Mouse (Mus musculus) adrenal gland, postnatal 4 days (tissue): Measurements from ENCODE around the gene Twnk. TPM values are rescaled to one million over a fixed set of nuclear protein-coding genes. Genes with fewer than 3 reads are reported as not detected.
A peak's percentile ranks its signal among the peaks of the same experiment; 100 is the strongest.

ENCODE experiments used
- DNase-seq, 2 experiments: peaks; one replicate each; pipeline ENCODE4 v3.0.0; 2021 to 2022; ENCODE audit warnings: low spot score in 2 of 2, mixed read lengths in 2 of 2
- total RNA-seq, 2 experiments: library from RNA; stranded (reverse); gene quantifications; 2 replicates each; pipeline ENCODE4 v1.2.3; 2021

Gene Twnk
- total RNA-seq, 2 experiments from 2014 or later = 30.5 to 33.0 TPM

DNA sequence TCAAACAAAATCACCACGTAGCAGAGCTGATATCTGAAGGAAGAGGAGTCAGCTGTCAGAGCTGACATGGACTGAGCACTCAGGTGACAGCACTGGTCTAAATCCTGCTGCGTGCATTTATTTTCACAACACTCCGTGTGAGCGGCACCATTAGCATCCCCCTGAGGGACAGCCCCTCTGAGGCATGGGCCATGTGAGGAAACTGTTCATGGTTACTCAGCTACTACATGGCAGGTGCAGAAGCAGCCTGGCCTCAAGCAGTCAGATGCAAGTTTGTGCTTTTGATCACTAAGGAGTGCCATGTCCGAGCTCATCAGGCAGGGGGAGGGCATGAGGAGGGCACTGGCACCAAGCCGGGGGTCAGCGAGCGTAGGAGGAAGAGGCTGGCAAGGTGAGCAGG is 5.8 kb upstream of the Twnk start:
- no peak for DNase-seq

DNA sequence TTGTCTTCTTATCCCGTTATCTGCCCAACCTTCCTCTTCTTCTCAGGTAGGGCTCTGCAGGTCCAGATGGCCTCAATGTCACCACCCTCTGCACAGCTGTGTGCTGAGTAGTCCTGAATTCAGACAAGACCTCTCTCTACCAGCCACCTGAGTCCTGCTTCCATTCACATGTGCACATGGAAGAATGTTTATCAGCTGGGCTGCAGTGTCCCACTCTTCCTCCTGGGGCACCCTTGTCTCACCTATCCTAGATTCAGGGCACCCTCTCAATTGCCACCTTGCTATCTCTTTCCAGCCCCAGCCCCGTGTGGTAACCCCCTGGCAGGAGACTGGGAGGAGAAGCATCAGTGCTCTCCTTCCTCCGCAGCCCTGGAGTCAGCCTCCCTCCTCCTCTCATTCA is 3.2 kb upstream of the Twnk start:
- DNase-seq = no peak

DNA sequence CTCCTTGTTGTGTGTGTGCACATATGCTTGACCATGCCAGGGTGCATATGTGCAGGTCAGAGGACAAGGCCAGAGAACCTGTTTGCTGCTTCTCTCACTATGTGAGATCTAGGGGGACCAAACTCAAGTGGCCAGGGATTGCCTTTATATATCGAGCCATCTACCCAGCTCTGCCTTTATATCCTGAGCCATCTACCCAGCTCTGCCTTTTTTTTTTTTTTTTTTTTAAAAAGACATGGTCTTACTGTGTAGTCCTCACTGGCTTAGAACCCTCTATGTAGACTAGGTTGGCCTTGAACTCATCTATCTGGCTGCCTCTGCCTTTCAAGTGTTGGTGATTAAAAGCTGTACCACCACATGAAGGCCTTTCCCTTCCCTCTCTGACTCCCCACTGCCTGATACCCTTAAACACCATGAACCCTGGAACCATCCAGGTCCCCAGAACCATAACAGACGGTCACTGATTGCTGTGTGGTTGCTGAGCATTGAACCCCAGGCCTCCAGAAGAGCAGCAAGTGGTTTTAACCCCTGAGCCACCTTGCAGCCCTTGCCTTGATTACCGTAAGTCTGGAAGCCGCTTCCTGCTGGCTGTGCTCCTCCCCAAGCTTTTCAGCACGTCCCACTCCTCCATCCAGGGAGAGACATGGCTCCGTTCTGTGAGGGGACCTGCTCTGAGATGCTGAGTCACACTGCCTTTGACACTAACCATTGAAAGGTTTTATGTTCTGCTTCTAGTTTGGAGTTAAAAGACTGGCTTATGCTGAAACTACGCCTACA is 1.5 kb upstream of the Twnk start:
- no peak for DNase-seq

DNA sequence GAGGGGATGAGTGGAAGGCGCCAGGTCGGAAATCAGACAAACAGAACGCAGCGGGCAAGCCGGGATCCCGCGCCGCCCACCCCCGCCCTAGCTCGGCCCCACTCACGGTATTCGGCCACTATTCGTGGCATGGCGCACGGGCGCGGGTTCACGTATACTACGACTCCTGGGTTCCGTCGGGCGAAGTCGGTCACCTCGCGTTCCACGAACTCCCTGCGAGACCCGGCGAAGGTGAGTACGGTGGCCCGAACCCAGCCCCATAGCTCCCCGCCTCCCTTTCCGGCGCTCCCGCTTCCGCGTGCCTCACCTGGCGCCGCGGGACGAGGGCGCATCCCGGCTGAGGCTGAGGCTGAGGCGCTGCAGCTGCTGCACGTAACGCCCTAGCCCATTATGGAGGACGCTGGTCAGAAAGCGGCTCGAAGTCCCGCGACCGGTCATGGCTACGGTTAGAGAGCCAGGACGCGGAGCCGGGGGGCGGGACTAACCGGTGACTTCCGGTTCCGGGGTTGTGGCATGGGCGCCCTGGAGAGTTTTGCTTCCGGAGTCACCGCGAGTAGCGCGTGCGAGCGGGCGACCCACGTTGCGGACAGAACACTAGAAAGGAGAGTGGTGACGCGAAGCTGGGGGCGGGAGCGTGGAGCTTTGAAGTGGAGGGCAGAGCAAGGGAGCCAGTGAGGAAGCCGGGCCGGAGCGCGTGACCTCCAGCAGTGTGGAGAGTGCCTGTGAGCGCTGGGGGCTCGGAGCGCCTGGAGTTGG is 672 bp downstream of the Twnk start, which contains the start of gene Mrpl43:
TSS of gene Mrpl43 (minus strand) at position 486 of the 756 bp plus-strand sequence.
- peak; percentile 94 to 96 for DNase-seq

DNA sequence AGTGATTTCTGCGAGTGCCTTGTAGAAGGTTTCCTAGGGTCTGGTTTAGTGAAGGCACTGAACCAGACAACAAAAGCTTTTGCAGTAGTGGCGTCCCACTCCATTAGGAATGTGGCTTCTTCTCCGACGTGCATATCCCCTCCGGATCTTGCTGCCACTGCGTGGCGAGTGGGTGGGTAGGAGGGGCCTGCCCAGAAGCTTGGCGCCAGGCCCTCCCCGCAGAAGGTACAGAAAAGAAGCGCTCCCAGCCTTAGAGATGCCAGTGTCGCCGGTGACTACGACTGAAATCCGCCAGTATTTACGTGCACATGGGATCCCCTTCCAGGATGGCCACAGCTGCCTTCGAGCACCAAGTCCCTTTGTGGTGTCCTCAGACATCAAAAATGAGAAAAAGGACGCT is 1.6 kb downstream of the Twnk start:
- DNase-seq = no peak

DNA sequence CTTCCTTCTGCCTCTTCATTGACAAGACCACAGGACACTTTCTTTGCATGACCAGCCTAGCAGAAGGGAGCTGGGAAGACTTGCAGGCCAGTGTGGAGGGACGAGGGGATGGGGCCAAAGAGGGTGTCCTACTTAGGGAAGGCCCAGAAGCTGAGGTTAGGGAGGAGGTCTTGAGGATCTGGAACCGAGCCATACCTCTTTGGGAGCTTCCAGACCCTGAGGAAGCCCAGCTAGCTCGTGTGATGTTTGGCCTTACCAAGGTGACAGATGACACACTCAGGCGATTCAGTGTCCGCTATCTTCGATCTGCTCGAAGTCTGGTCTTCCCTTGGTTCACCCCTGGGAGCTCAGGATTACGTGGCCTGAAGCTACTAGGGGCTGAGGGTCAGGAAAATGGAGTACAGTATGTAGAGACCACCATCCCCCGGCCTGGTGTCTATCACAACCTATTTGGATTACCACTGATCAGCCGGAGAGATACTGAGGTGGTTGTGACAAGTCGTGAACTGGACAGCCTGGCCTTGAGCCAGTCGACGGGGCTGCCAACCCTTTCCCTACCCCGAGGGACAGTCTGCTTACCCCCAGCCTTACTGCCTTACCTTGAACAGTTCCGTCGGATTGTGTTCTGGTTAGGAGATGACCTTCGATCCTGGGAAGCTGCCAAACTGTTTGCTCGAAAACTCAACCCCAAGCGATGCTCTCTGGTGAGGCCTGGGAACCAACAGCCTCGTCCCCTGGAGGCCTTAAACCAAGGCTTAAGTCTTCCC is 2.1 kb downstream of the Twnk start:
- no peak for DNase-seq

DNA sequence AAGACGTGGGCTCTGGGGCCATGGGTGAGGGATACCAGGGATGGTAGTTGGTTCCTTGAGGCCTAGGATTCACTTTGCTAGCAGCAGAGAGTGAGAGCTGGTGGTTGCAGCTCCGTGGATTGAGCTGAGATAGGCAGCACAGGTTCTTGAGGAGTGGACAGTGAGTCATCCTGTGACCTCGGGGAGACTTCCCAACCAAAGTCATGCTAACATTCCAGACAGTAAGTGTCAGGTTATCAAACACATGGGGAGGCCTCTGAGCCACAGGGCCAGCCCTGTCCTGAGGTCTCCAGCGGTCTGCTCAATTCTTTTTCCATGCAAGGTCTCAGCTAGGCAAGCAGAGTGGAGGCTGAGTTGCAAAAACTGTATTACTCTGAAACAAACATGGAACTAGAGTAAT is 5.2 kb downstream of the Twnk start:
- DNase-seq = no peak

DNA sequence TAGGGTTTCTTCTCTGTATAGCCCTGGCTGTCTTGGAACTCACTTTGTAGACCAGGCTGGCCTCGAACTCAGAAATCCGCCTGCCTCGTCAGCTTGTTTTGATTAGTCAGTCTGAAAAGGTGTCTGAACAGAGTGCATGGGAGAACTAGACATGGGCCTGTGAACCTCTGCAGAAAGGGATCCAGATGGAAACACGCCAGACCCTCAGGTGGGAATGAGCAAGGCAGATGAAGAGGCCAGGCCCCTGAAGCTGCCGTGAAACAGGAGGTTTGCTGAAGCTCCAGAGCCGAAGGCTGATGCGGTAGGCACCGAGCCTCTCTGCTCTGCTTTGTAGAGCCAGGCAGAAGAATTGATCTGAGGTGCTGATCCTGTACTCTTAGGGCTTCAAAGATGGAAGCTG is 6.8 kb downstream of the Twnk start:
- no peak for DNase-seq

DNA sequence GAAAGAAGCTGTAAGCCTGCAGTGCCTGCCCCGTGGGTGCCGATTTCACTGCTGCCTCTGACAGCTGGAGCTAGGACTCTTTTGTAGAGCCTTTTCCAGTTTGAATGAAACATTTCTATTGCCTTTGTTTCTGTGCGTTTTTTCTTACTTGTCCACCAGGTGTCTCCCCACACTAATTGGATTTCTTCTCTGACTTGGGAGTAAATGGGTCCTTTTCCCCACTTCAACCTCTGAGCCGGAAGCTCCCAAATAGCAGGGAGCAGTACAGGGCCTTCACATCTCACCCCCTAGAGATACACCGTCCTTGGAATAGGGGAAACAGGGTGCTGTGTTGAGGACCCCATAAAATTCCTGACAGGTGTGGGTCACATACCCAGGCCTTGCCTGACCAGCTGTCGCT is 7.2 kb downstream of the Twnk start:
- DNase-seq = no peak

DNA sequence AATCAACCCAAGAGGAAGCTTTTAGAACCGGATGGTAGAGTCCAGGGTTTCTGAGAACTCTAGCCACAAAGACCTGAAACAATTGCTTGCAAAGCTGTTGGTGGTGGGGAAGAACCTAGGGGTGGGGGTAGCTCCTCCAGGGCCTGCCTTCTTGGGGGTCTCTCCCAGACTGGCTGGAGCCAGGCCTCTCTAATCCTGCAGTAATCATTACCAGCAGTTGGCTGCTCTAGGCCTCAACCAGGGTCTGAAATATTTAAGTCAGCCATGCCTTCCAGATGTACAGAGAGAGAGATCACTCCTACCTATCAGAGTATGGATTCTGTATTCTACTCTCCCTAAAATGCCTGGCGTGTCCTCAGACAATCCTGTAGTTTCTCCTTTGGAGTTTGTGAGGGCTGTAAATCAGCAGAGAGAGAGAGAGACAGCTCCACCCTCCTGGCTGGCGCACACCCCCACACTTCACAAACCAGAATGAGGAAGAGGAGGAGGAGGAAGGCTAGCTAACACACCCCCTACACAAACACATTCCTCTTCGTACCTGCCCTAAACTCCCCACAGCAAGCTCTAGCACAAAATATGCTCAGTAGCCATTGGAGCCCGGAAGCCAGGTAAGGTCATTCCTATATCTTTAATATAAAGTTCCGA is 8.2 kb downstream of the Twnk start:
- no peak for DNase-seq

DNA sequence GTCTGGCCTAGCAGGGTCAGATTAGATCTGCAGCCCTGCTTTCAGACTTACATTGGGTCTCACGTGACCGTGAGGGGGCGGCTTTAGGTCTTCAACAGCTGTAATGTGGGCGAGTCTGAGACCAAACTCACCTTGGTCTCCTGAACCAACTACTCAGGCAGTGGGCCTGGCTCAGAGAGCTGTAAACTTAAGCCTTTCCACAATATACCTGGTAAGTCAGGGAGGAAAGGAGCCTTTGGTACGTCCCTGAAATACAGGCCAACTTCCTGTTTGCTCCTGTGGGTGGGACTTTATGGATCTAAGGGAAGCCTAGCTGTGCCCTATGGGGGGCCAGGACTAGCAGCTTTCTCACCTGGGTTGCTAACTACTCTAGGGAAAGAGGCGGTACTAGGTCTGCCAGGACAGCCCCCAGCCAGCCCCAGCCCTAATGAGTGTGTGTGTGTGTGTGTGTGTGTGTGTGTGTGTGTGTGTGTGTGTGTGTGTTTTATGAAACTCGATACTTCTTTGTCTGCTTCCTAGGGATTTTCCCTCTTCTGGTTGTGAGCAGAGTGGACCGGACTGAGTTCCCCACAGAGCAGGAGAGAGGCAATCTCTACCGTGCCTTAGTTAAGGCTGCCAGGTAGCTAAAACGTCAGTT is 9.0 kb downstream of the Twnk start, which contains the start of gene Lzts2:
TSS of gene Lzts2 (plus strand) at position 80 of the 637 bp plus-strand sequence.
- DNase-seq = no peak

DNA sequence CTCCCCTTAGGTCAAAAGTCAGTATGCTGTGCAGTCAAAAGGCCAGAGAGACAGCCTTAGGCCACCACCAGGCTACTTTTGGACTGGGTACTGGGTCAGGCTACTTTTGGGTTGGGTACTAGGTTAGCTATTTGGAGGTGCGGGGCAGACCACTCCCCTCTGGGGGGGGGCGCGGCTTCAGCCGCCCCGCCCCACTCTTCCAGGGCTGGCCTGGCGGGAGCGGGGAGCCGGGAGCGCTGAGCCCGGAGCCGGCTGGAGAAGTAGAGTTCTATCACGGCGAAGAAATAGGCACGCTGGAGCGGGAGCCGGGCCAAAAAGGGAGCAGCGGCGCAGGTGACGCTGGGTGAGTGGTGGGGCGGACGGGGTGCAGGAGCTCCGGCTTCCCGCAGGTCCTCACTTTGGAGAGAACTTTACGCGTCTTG is 9.5 kb downstream of the Twnk start:
- no peak for DNase-seq

DNA sequence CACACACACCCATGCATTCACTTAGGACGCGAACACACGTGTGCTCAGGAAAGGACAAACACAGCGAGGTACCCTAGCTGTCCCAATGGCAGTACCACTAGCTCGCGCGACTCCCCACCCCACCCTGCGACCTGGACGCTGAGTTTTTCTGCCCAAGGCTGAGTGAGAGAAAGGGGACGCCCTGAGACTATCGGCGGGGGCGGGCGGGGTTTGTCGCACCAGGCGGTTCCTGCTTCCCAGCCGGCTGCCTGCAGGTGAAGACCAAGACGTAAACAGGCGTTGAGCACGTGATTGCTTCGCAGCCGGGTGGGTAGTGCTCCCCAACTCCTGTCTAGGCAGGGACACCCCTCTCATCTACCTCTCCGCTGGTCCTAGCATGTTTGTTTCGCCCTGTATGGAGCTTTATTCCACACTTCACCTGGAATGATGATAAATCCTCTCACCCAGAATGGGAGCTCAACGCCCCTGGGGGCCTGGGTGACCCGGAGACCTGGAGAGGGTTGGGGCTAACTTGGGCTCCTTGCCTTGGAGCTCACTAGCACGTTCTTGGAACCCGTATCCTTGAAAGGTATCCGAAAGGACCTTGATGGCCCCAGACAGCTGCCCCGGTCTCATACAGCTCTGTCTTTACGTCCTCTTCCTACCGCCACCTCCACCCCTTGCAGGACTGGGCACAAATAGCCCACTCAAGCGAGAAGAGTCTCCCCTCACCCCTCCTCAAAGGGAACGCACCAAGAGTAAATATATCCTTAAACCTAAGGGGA is 10.2 kb downstream of the Twnk start:
- DNase-seq = no peak

DNA sequence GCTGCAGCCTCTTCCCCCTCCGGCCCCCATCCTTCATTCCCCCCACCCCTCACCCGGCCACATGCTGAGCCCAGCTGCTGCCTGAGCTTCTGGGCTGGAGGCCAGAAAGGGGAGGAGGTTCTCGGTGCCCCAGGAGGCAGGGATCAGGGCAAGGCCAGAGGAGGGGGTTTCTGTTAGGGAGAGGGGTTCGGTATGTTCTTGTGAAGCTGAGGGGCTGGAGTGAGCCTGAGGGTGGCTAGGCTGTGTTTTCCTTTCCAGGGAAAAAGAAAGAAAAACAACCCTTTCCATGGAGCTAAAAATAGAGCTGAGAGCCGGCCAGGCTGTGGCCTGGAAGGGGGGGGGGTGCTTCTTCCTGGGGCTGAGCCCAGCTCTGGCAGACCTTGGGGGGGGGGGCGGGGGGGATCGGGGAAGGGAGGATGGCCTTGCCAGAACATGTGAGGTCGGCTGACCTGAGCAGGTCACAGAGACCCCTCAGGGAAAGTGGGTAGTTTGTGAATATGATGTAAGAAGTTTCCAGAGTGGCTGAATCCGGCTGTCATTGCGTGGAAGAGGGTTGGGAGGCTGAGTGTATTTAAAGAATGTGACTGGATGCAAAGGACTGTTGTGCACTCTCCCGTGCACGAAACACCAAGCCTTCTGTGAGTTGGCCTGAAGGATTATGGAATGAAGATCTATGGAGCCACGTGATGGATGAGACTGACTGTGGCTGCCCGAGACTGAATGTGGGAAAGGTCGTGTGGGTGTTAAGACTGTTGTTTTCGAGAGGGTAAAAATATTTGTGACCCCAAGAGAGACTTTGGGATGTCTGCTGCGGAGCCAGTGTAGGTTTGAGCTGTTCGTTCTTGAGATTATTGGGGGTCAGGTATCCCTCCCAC is 11.1 kb downstream of the Twnk start:
- peak in 1 of 2 experiments; percentile 65 for DNase-seq

DNA sequence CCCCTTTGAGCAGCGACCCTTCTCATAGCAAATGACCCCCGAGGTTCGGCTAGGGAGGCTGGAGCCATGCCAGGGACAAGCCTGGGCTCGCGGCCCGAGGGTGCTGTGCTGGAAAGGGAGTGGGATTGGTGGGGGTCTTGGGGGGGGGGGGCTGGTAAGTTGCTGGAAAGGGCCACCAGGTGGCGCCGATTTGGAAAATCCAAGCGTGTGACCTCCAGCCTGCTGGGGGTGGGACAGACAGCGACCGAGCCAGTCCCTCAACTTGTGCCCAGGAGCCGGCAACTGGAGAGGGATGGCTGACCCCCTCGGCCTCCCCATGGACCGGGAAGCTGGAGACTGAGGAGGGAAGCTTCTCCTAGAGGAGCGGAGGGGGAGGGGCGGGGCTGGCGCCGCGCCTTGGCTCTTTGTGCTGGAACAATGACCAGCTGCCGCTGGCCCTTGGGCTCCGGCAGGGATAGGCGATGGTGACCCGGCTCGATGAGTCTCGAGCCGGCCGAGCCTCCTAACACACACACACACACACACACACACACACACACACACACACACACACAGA is 11.8 kb downstream of the Twnk start:
- peak in 1 of 2 experiments; percentile 65 for DNase-seq

DNA sequence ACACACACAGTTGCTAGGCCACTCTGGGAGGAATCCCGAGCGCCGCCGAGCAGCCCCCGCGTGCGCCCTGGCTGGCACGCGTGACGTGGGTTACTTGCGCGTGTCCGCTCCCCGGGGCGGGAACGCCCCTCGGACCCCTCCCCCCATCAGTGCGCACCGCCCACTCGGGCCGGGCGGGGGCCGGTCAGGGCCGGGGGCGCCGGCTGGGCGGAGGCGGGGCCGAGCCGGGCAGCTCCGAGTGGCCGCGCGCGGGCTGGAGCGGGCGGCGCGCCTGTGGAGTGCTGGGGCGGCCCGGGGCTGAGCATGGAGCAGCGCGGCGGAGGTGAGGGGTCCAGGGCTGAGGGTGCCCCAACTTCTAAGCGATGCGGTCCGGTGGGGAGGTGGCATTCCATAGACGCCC is 12.4 kb downstream of the Twnk start:
- peak; percentile 81 to 88 for DNase-seq

DNA sequence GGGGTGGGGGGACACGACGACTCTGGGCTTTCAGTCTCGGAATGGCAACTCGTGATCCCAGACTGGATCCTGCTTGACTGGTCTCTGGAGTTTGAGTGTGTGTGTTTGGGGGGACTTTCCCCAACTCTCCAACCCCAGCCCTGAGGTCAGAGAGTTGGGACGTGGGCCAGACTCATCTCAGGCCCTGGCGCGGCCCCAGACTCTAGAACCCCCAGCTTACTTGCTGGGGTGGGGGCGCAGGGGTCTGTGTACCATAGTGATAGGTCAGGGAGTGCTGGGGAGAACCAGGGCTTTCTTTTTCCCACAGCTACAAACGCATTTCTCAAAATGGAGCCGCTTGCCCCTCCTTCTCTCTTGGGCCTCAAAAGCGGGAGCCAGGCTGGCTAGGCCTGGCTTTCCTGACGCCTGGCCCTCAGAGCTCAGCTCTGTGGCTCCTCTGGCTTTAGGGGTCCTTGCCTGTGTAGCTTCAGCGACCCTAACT is 12.9 kb downstream of the Twnk start:
- DNase-seq = no peak

DNA sequence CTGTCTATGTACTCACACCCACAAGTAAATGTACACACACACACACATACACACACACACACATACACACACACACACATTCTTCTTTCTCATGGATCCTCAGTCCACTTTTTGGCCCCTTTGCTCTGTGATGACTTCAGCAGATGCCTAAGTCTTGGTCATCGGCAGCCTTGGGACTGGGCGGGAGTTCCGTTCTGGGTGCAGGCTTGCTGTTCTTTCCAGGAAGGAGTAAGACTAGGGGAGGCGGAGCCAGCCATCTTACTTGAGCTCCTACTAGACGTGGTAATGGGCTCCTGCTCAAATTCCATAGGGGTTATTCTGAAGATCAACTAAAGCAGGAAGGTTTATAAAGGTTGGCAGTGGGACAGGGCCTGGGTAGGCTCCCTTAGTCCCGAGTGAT is 14.9 kb downstream of the Twnk start:
- no peak for DNase-seq
